ENCODE assay signal across 12 mouse cellular contexts in genomic region chr3:34656813-34657700, GRCm38 (mm10). TPM values are rescaled to one million over a fixed set of nuclear protein-coding genes. Genes with fewer than 3 reads are reported as not detected.
A peak's percentile ranks its signal among the peaks of the same experiment; 100 is the strongest.
DNase-seq lines count a peak whose midpoint lies in the region; ATAC-seq and TF ChIP-seq lines count a peak whose summit lies in the region.
"Had no signal": no experiment of that assay in that cellular context is flagged by ENCODE, and none has a peak within 500 bp of the region (broad histone marks: within the 10 kb centered on the region; RNA-seq: fewer than 3 reads in every experiment).

No protein-coding gene starts in this region.

- H3K4me1 ChIP-seq in embryonic facial prominence, embryonic 12.5 days, result no peaks in the 10 kb centered on the region
- H3K4me1 ChIP-seq in hindbrain, embryonic 14.5 days (replicated peaks; ENCODE audit: control insufficient read depth, insufficient read depth, low read length), result no peaks in the 10 kb centered on the region; the same call in 1 of the 2 replicates
- peaks cover 50% of the 10 kb centered on the region for H3K4me1 ChIP-seq in neural tube, embryonic 13.5 days (replicated peaks)

- H3K4me2 ChIP-seq in embryonic facial prominence, embryonic 12.5 days (replicated peaks), result peak overlapping the region; percentile 28
- peak overlapping the region; percentile 69 for H3K4me2 ChIP-seq in hindbrain, embryonic 14.5 days (replicated peaks)
- H3K4me2 ChIP-seq in neural tube, embryonic 13.5 days, result peak overlapping the region; percentile 67
- H3K4me2 ChIP-seq: heart, embryonic 11.5 days had no signal

- no peak overlapping the region for H3K27ac ChIP-seq in embryonic facial prominence, embryonic 12.5 days
- H3K27ac ChIP-seq in hindbrain, embryonic 14.5 days, result peak overlapping the region; percentile 90
- H3K27ac ChIP-seq in neural tube, embryonic 13.5 days (replicated peaks), result peak overlapping the region; percentile 94

- TF ChIP-seq CTCF in brain, embryonic 14.5 days (IDR thresholded peaks at IDR 0.05; ENCODE audit: borderline replicate concordance, extremely low read depth, insufficient read depth, insufficient read length), result no peak

- 10% methylated on average over 23 of the region's 23 CpGs for WGBS in embryonic facial prominence, embryonic 12.5 days
- 9% methylated on average over 23 of the region's 23 CpGs for WGBS in hindbrain, embryonic 14.5 days
- WGBS in neural tube, embryonic 13.5 days, result 3% methylated on average over 23 of the region's 23 CpGs

- no peaks in the 10 kb centered on the region for H3K9me3 ChIP-seq in embryonic facial prominence, embryonic 12.5 days
- H3K9me3 ChIP-seq in hindbrain, embryonic 14.5 days (ENCODE audit: control insufficient read depth, low read length), result no peaks in the 10 kb centered on the region
- H3K9me3 ChIP-seq in neural tube, embryonic 13.5 days, result no peaks in the 10 kb centered on the region

- peaks cover 73% of the 10 kb centered on the region for H3K27me3 ChIP-seq in embryonic facial prominence, embryonic 12.5 days
- H3K27me3 ChIP-seq in hindbrain, embryonic 14.5 days (ENCODE audit: control insufficient read depth, insufficient read depth, low read length), result peaks cover 59% of the 10 kb centered on the region
- peaks cover 85% of the 10 kb centered on the region for H3K27me3 ChIP-seq in neural tube, embryonic 13.5 days

- H3K9ac ChIP-seq in embryonic facial prominence, embryonic 12.5 days, result no peak overlapping the region
- H3K9ac ChIP-seq in hindbrain, embryonic 14.5 days, result peak overlapping the region; percentile 57
- H3K9ac ChIP-seq in neural tube, embryonic 13.5 days, result peak overlapping the region; percentile 75

- no peak for ATAC-seq in embryonic facial prominence, embryonic 12.5 days (ENCODE audit: insufficient number of reproducible peaks, insufficient read depth, low FRiP score, low TSS enrichment)
- ATAC-seq in hindbrain, embryonic 14.5 days (ENCODE audit: low FRiP score), result no peak
- peak; percentile 5; the same call in 1 of the 2 replicates for ATAC-seq in neural tube, embryonic 13.5 days (ENCODE audit: low read depth)

- peak; percentile 56 for DNase-seq in brain, embryonic 14.5 days (ENCODE audit: low read depth)
- peak; percentile 48 for DNase-seq in hindbrain, embryonic 14.5 days (ENCODE audit: low spot score)
- DNase-seq in urinary bladder, postnatal 14 days (ENCODE audit: low spot score), result no peak
- DNase-seq in MN1 (ENCODE audit: low spot score), result no peak
- no peak for DNase-seq in cerebellum, adult 18-20 months
- DNase-seq: adrenal gland, adult 2 months; kidney, adult 11 months; right cerebral cortex, adult 18-20 months had no signal

- H3K36me3 ChIP-seq in embryonic facial prominence, embryonic 12.5 days, result no peaks in the 10 kb centered on the region
- no peaks in the 10 kb centered on the region for H3K36me3 ChIP-seq in hindbrain, embryonic 14.5 days (replicated peaks; ENCODE audit: control insufficient read depth, insufficient read depth)
- H3K36me3 ChIP-seq in neural tube, embryonic 13.5 days, result no peaks in the 10 kb centered on the region

- TF ChIP-seq POLR2A in brain, embryonic 14.5 days (IDR thresholded peaks at IDR 0.05; ENCODE audit: borderline replicate concordance, extremely low read depth, insufficient read depth, insufficient read length, poor library complexity, severe bottlenecking), result no peak

- H3K4me3 ChIP-seq in embryonic facial prominence, embryonic 12.5 days, result peak overlapping the region; percentile 10; the same call in 1 of the 2 replicates
- H3K4me3 ChIP-seq in hindbrain, embryonic 14.5 days (replicated peaks; ENCODE audit: low read length), result peak overlapping the region; percentile 53
- H3K4me3 ChIP-seq in neural tube, embryonic 13.5 days, result peak overlapping the region; percentile 42

RNA-seq across cellular contexts. Expression of gene Sox2, which starts 6.9 kb away (rescaled TPM):
- polyA plus RNA-seq in brain, embryonic 14.5 days (2012; rRNA removed), result 101 and 119 TPM in 2 replicates
- 11.4 and 13.5 TPM in 2 replicates for polyA plus RNA-seq in embryonic facial prominence, embryonic 12.5 days (2016; fragmentation: Nextera tagmentation; extraction: Ambion mirVana)
- 18.0 and 19.8 TPM in 2 replicates for polyA plus RNA-seq in hindbrain, embryonic 14.5 days (2014; fragmentation: Nextera tagmentation; extraction: Ambion mirVana)
- 20.9 TPM in 2 replicates for polyA plus RNA-seq in neural tube, embryonic 13.5 days (2015; fragmentation: Nextera tagmentation; extraction: Ambion mirVana)
- polyA plus RNA-seq: liver, embryonic 16.5 days had no signal

Comparison
In these comparisons a context has a peak if more than half of its experiments do, and no peak if none do; other contexts are left out.
1. DNase-seq: peak in brain, embryonic 14.5 days (single experiment) and hindbrain, embryonic 14.5 days (single experiment); none in urinary bladder, postnatal 14 days (single experiment), MN1 (single experiment) and cerebellum, adult 18-20 months (0 of 2).
2. Peak in every context shown above with its lines, with median percentiles within 50 percentile points of each other: H3K4me2 ChIP-seq and H3K4me3 ChIP-seq.